Mouse (Mus musculus): Measurements from ENCODE around the gene Snph.

Snph gene

DNA sequence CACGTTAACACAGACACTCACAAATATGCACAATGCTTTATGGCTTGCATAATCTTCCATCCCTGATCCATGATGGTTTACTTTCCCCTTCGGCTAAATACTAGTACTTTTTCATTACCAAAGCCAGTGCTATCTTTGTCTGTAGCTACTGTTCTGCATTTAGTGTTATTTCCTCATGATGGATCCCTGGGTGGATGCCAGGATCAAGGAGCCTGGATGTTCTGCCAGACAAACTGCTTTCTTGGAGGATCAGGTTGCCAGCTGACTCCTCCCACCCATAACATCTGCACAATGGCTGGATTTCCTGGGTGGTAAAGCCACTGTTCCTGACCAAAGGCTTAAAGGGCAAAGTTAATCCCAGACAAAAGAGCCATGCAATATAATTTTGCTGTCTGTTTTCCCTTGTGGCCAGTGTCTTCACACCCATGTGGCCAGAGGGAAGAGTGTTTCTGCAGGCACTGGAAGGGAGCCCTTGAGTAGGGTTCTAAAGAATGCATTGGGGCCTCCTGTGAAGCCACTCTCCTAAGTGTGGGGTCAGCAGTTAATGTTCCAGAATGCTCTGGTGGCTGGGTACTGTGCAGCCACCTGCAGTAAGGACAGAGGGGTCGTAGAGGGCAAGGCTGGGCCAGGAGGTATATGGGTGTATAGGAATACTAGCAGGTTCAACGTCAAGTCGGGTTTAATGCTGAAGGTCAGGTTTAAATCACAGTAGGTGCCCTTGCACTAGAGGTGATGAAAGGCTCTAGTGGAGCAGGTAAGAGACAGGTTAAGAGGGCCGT lies 15.7 kb downstream of the Snph start:
- TF ChIP-seq GATA4 (IDR thresholded peaks at IDR 0.05; ENCODE audit: insufficient replicate concordance, low read length), result no peak

DNA sequence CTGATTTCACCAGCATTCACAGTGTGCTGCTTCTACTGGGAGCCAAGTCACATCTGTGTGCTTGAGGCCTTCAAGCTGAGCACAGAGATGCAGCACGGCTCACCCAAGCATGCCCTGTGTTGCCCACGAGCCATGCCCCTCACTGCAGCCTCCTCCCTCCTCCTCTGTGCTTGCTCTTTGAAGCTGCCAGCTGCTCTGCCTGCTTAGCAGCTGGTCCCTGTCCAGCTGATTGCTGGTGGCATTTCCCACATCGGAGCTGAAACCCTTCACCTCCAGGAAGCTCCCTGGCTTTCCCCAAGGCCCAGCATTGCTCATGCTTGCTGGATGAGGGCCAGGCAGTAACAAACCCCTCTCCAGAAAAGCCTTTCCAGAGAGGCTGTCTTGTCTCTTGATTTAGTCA lies 22.4 kb downstream of the Snph start:
- TF ChIP-seq GATA4 (IDR thresholded peaks at IDR 0.05; ENCODE audit: insufficient replicate concordance, low read length), result no peak

DNA sequence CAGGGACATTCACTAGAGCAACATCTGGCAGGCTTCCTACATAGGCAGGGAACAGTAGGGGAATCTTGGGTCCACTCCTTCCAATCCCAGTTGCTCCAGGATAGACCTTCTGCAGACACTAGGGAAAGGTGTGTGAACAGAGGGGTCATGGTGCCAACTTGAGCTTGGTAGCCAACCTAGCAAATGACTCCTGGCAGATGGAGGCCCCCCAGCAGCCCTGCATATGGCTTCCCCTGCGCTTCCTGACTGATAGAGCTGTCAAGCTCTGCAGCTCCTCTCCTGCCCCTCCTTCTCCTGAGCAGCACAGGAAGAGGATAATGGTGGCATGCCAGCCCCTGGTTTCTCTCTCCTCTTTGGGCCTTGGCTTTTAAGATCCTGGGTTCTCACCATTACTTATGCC lies 24.0 kb downstream of the Snph start:
- no peak for TF ChIP-seq GATA4 (IDR thresholded peaks at IDR 0.05; ENCODE audit: insufficient replicate concordance, low read length)

DNA sequence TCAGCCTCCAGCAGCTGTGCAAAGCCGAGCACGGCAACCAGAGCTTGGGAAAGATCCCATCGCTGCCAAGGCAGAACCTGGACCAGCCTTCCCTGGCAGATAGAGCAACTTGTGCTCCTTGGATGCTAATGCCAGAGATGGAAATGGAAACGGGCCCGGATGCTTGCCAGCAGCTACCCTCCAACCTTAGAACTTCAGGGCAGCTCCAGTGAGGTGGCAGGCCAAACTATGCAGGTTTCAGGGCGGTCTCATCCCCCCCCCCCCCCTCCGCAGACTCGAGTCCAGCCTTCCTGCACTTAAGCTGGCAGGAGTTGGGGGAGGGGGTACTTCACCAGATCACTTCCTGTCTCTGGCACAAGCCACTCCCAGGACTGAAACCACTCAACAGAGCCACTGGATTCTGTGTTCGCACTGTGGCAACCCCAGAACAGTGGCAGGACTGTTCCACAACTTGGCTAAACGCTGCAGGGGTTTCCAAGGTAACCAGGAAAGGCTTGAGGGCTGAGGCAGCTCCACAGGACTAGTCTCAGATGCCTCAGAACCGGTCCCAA lies 26.9 kb downstream of the Snph start:
- TF ChIP-seq GATA4 (IDR thresholded peaks at IDR 0.05; ENCODE audit: insufficient replicate concordance, low read length), result no peak

DNA sequence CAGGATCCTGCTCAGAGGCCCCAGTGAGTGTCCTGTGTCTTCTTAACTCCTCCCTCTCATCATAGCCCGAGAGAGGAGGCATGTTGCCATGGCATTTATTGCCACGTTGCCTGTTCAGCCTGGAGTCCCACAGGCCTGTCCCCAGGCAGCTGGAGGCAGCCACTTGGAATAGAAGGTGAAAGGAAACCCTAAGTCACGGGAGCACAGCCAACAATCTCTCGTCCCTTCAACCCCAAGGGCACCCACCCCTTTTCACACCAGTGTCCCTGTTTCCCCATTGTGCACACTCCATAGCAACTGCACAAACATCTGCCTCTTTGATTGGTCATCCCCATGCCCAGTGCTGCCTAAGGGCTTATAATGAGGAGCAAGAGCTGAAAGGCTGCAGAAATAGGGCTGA lies 28.8 kb downstream of the Snph start:
- TF ChIP-seq GATA4 (IDR thresholded peaks at IDR 0.05; ENCODE audit: insufficient replicate concordance, low read length), result no peak

DNA sequence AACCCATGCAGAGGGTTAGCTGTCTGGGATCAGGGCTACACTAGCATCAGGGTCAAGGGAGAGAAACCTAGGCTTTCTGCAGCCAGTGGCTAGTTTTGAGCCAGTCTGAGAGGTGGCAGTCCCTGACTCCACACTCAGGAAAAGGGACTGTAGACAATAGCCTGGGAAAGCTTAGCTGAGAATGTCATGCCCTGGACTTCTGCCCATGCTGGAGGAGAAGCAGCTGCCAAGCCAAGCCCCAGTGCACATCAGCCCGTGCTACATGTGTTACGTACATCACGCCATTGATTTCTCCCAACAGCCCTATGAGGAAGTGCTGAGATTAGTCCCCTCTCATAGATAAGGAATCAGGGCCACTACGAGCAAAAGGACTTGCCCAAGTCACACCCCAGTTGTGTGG lies 30.3 kb downstream of the Snph start:
- no peak for TF ChIP-seq GATA4 (IDR thresholded peaks at IDR 0.05; ENCODE audit: insufficient replicate concordance, low read length)

DNA sequence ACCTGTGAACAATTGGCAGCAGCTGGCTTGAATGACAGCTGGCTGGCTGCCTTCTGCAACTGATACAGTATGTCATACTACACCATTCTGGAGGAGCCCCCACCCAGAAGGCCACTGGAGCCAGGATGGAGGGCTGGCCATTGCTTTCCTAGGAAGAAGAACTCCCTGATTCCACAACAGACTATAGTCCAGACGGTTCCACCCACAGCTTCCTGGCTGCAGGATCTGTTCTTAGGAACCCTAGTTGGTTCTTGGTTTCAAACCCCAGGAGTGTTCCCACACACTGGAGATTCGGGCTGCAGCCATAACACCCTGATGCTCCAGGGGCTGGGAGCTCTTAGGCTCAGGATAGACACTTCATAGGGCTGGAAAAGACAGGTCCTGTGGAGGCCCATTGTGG lies 34.3 kb downstream of the Snph start:
- TF ChIP-seq GATA4 (IDR thresholded peaks at IDR 0.05; ENCODE audit: insufficient replicate concordance, low read length), result no peak

DNA sequence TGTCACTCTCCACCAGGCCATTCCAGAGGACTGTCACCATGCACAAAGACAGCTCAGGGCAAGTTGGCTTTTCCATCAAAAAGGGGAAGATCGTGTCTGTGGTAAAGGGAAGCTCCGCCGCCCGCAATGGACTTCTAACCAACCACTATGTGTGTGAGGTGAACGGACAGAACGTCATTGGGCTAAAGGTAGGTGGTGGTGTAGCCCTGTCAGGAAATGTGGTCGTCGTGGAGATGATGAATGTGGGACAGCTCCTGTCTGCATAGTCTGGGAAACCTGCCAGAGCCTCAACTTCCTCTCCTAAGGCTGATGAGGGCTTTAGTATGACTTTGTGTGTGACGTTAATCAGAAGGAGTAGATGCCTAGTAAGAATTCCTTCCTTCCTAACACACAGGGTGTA lies 45.1 kb downstream of the Snph start:
- TF ChIP-seq GATA4 (IDR thresholded peaks at IDR 0.05; ENCODE audit: insufficient replicate concordance, low read length), result no peak

DNA sequence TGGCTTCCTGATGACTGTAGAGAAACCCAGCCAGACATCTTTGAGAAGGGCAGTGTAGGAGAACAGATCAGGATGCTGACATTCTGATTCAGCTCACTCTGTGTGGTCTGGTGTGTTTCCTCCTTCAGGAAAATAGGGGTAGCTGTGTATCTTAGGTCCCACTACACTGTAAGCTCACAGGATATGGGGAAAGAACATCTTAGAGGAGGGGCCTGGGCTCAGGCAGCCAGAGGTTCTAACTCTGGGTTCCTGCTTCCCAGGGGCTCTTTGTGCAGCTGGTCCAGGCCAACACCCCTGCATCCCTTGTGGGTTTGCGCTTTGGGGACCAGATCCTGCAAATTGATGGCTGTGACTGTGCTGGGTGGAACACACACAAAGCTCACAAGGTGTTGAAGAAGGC lies 45.6 kb downstream of the Snph start:
- no peak for TF ChIP-seq GATA4 (IDR thresholded peaks at IDR 0.05; ENCODE audit: insufficient replicate concordance, low read length)

DNA sequence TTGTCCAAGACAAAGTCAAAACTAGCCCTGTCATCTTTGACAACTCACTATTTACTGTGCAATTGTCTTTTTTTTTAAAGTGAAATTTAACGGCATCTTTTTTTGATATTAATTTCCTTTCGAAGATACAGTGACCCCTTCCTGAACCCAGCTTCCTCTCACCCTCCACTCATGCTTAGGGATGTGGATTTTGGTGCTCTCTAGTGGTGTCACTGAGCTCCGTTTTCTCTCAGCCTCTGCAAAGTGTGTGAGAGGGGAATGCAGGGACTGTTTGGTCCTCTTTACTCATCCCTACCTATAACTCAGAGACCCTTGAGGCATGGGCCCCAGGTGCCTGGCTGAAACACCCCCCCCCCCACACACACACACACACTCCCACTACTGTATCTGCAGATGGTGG lies 46.5 kb downstream of the Snph start:
- no peak for TF ChIP-seq GATA4 (IDR thresholded peaks at IDR 0.05; ENCODE audit: insufficient replicate concordance, low read length)

DNA sequence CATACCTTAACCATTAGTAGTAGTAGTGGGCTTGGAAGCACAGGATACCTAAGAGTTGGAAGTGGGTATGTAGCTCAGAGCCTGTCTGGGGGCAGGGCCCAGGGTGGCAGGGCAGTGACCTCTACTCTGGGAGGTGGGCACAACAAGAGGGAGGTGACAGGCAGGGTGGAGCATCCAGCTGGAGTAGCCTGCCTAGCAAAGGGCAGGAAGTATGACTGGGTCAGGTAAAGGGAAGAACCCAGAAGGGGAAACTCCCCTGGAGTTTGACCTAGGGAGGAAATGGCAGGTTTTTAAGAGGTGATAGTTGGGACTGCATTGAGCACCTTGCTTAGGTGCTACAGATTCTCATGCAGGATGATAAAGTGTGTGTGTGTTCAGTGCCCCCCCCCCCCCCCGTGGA lies 51.4 kb downstream of the Snph start:
- no peak for TF ChIP-seq GATA4 (IDR thresholded peaks at IDR 0.05; ENCODE audit: insufficient replicate concordance, low read length)

DNA sequence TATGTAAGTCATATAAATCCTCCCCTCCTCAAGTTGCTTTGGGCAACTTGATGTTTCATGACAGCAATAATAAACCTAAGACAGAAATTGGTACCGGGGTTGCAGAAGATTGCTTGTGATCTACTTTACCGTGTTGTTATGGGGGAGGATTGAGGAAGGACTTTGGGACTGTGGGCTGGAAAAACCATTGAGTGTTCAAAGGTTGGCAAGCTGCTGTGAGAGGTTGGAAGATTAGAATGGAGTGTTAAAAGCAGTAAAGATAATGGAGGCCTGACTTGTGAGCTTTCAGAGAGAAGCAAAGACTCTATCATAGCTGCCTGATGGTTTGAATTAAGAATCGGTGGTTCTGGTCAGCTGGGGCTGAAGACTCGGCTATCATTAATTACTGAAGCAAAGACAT lies 53.2 kb downstream of the Snph start:
- no peak for TF ChIP-seq GATA4 (IDR thresholded peaks at IDR 0.05; ENCODE audit: insufficient replicate concordance, low read length)

DNA sequence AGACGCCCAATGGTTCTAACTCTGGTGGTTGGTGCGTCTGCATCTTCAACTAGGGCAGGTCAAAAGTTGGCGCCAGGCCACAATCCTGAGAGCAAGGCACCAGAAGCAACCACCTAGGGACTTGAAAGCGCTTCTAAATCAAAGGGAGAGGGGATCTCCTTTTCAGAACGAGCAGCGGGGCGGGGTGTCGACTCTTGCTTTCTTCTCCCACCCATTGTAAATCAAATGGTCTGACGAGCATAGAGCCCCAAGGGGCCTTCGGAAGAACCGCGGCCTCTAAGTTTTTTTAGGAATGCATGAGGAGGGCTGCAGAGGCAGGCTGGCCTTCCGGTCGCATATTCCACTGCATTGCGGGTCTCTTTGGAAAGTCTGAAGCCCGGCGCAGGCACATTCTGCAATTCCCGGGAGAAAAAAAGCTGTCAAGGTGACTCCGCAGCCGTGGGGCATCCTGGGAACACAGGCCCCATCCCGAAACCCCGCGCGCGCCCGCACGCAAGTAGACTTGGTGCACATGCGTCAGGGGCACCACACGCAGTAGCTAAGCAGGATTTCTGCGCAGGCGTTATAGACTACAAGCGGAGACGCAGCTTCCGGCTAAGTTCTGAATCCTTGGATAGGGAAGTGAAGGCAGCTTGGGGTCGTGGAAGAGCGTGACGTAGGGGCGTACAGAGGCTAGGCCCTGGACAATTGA lies 56.5 kb downstream of the Snph start:
- TF ChIP-seq GATA4 (IDR thresholded peaks at IDR 0.05; ENCODE audit: insufficient replicate concordance, low read length), result no peak

DNA sequence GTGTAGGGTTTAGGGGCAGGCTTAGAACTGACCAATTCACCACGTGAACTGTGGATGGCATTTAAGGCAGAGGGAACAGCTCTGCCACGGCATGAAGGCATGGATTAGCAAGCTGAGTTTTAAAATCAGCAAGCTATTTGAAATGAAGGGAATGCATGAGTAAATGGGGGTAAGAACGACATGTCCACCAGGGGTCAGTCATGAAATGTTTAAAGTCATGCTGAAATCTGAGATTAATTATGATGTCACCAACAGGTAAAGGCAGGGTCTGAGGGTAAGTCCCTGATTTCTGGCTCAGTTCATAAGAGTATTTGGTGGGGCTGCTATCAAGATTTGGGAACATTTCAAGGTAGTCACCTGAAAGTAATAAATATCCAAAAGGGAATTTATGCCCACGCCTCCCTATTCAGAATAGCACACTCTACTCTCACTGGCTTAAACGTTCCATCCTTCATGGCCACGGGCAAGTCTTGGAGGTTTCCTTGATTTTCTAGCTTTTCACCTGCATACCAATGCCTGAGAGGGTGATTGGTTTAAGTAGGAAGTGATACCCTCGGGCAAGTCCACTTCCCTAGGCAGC lies 57.2 kb downstream of the Snph start:
- no peak for TF ChIP-seq GATA4 (IDR thresholded peaks at IDR 0.05; ENCODE audit: insufficient replicate concordance, low read length)

DNA sequence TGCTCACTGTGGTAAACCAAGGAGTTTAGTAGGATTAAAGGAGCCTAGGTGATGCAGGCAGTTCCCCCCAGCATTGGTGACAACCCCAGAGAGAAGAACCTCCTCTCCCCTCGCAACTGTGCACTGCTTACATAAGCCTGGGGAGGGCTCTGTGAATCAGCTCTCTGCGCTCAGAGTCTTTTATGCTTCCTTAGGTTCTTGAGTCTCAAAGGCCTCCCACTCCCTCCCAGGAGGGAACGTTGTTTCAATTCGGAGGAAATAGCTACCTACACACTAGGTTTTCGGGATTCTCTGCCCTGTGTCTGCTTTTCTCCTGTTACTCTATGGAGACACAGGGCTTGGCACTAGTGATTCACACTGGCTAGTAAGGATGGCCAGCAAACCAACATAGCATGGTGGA lies 57.8 kb downstream of the Snph start:
- TF ChIP-seq GATA4 (IDR thresholded peaks at IDR 0.05; ENCODE audit: insufficient replicate concordance, low read length), result no peak

DNA sequence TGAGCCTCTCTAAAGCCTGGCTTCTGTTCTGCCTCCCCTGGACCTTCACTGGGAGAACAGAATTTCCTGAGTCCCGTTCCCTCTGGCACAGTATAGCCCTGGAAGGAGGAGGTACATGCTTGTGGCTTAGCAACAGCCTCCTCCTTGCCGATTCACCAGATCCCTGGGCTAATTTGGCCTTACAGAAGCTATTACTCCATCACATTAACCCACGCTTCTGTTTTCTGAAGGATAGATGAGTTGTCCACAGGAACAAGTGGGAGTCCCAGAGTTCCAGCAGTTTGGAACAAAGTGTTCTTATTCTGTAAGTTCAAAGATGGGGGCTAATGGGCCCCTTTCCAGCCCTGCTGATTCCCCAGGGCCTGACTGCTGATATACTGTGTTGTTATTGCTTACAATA lies 58.7 kb downstream of the Snph start:
- TF ChIP-seq GATA4 (IDR thresholded peaks at IDR 0.05; ENCODE audit: insufficient replicate concordance, low read length), result no peak
